Mouse (Mus musculus) liver, embryonic 16.5 days (tissue): ENCODE data around the gene Dusp10. TPM values are rescaled to one million over a fixed set of nuclear protein-coding genes. Genes with fewer than 3 reads are reported as not detected.

Experiments
- ATAC-seq: fragments of 200-750 bp; cut with Nextera tagmentation; 2 replicates; pipeline ENCODE4 v1.8.0; 2017; ENCODE audit warnings: low read depth, mild to moderate bottlenecking, moderate number of reproducible peaks, moderate library complexity
- H3K27ac ChIP-seq: fragments of 300-500 bp; sonication (generic); 2 replicates; pipeline ENCODE4 v1.5.1; 2014; ENCODE audit warnings: mild to moderate bottlenecking, low read length
- H3K27me3 ChIP-seq: fragments of 300-500 bp; sonication (generic); 2 replicates; pipeline ENCODE4 v1.6.1; 2014; ENCODE audit warnings: low read depth, low read length, mixed read lengths; ENCODE audit not compliant: control insufficient read depth, insufficient read depth
- H3K36me3 ChIP-seq: fragments of 300-500 bp; sonication (generic); 2 replicates; pipeline ENCODE4 v1.6.1; 2014; ENCODE audit warnings: mild to moderate bottlenecking; ENCODE audit not compliant: control insufficient read depth, insufficient read depth
- H3K4me1 ChIP-seq: fragments of 300-500 bp; sonication (generic); 2 replicates; pipeline ENCODE4 v1.6.1; 2014; ENCODE audit warnings: low read depth, low read length, mixed read lengths; ENCODE audit not compliant: control insufficient read depth
- H3K4me2 ChIP-seq: fragments of 300-500 bp; sonication (generic); 2 replicates; pipeline ENCODE4 v1.6.1; 2014; ENCODE audit warnings: low read depth, low read length, mixed read lengths
- H3K4me3 ChIP-seq: fragments of 300-500 bp; sonication (generic); 2 replicates; pipeline ENCODE4 v1.5.1; 2014; ENCODE audit warnings: low read depth, mild to moderate bottlenecking, low read length
- H3K9ac ChIP-seq: fragments of 300-500 bp; sonication (generic); 2 replicates; pipeline ENCODE4 v1.6.1; 2014; ENCODE audit warnings: low read depth, low read length
- H3K9me3 ChIP-seq: fragments of 300-500 bp; sonication (generic); replicated peaks from 2 replicates; pipeline ENCODE4 v1.6.1; 2016; ENCODE audit warnings: low read length; ENCODE audit not compliant: control insufficient read depth
- WGBS: fragments of 180-500 bp; shearing (Covaris S2); extraction: QIAGEN DNeasy Blood & Tissue Kit; methylation state at CpG from one replicate; pipeline ENCODE4 v1.1.7; 2014; ENCODE audit not compliant: insufficient replicate concordance; 5-methylcytosine and 5-hydroxymethylcytosine counted together
- polyA plus RNA-seq: library from polyadenylated mRNA; unstranded; fragments of >200 nt; fragmentation: Nextera tagmentation; extraction: Ambion mirVana; gene quantifications from 2 replicates; pipeline ENCODE4 v1.2.1, GENCODE M21; 2015

Dusp10 gene
- polyA plus RNA-seq, 1 experiment from 2014 or later = 2.9 TPM

- Histone ChIP-seq H3K9ac (no peak overlapping the region), H3K4me3 (no peak overlapping the region), H3K36me3 (no peaks in the 10 kb centered on the region), H3K4me2 (no peak overlapping the region), H3K9me3 (no peaks in the 10 kb centered on the region), H3K27me3 (no peaks in the 10 kb centered on the region), H3K4me1 (no peaks in the 10 kb centered on the region), H3K27ac (no peak overlapping the region)
- ATAC-seq = no peak
- 42% methylated on average over 1 of the region's 1 CpGs for WGBS
Observed at GRCm38 (mm10) chr1:184118586-184118985, 105.5 kb downstream of the Dusp10 start.

Other genes starting within 250 kb of the Dusp10 start
- 0.48 and 0.50 TPM in 2 replicates for gene 1700056E22Rik, start 21.0 kb downstream of the Dusp10 start, polyA plus RNA-seq